Mouse (Mus musculus) layer of hippocampus, adult 11-12 months (tissue): ENCODE data around the gene Bmper.

Experiments
- DNase-seq: peaks from one replicate; pipeline ENCODE4 v3.0.0; 2022; ENCODE audit warnings: low spot score

The Bmper gene

DNA sequence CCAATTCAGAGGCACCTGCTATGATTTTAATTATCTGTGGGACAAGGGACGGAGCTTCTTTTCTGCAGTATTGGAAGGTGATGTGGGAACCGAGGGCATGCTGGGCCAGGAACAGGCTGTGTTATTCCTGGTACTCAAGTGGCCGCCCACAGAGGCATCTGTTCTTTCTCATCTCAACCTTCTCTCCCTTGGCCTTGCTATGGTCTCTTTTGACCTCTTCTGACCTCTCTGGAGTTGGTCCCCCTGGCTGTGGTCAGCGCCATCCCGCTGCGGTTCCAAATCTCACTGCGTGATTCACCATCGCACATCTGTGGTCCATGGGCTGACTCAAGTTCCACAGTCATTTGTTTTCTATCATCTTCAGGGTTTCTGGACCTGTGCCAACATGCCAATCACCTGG, 77.5 kb downstream of the Bmper start:
- DNase-seq = no peak

GRCm38 (mm10) chr9:23305681-23306080, 82.8 kb downstream of the Bmper start:
- DNase-seq = no peak

DNA sequence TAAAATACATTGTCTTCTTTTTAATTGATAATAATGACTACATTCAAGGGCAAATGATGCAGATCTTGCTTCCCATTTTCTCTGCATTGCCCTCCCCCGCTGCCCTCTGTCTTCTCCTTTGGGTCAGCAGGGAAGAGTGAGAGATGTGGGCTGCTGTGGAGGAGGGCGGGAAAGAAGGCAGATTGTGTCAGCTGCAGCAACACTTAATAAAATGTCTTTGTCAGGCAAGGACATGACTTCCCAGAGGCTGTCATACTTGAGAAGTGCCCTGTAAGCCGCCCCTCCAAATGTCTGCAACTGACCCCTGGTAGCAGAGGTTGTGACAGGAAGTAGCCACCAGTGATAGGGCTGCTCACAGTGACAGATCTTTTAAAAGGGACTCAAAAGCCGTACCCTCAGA, 83.3 kb downstream of the Bmper start:
- DNase-seq = no peak

DNA sequence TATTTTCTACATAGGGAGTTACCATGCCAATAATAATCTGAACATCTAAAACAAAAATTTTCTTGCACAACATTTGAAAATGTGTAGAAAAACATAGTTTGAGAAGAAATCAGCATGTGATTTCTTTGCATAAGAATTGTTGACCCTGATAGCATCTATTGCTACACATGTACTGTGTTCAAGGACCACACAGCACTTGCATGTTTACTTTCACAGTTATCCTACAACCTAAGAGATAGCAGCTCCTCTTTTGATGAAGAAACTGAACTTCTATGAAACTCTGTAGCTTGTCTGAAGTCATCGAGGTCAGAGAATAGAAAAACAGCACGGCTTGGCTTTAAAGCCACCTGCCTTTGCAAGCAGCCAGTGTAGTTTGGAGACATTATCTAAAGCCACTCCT, 85.0 kb downstream of the Bmper start:
- no peak for DNase-seq

GRCm38 (mm10) chr9:23310953-23311352, 88.1 kb downstream of the Bmper start:
- DNase-seq = no peak

DNA sequence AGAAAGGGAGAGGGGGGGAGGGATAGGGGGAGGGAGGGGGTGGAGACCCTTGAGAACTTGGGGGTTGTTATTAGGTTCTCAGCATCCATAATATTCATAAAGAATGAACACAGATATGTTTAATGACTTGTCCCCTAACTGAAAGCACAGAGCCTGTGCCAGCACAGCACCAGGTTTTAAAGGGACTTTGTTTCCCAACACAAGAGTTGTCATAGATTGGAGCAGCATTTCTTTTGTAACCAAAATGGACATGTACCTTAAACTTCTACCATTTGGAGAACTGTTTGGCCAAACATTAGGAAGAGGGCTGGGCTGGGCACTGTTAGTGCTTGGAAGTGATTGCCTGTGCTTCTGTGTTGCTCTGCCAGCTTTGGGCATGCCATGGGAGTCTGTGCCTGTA, 89.1 kb downstream of the Bmper start:
- DNase-seq = no peak

DNA sequence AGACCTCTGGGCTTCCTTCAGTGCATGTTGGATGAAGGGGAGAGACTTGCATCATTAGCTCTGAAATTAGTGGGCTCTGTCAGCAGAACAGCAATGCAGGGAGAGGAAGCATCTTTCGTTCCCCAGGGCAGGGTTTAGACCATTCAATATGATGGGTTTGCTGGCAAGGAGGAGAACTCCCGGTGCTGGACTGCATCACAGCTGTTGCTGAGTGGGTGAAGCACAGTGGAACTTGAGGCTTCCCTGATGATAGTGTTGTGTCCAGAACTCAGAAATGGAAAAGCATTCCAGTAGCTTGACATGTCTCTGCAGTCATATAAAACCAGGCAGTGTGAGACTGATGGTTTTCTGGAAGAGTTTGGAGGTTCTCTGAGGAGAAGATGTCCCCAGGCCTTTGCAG, 90.0 kb downstream of the Bmper start:
- no peak for DNase-seq

- DNase-seq = no peak
These were observed 92.9 kb downstream of the Bmper start for GRCm38 (mm10) chr9:23315631-23316330.

GRCm38 (mm10) chr9:23327830-23328229, 105.0 kb downstream of the Bmper start:
- no peak for DNase-seq

GRCm38 (mm10) chr9:23333041-23333622, 110.3 kb downstream of the Bmper start:
- no peak for DNase-seq

- no peak for DNase-seq
These were observed 117.7 kb downstream of the Bmper start for GRCm38 (mm10) chr9:23340551-23340950.

DNA sequence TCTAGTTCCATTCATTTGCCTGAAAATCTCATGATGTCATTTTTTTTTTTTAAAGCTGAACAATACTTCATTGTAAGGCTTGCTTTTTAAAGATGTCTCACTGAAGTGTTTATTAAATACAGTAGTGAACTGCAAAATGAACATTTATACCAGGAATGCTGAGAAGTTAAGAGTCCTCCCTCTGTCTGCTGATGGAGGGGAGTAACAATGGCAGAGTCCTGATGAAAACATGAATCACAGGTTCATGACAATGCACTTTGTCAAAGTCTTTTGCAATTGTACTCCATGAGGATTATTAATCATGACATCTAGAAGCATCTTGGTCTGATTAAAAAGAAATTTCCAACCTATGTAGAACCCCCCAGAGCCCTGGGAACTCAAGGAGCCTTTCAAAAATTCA, 118.4 kb downstream of the Bmper start:
- no peak for DNase-seq

DNA sequence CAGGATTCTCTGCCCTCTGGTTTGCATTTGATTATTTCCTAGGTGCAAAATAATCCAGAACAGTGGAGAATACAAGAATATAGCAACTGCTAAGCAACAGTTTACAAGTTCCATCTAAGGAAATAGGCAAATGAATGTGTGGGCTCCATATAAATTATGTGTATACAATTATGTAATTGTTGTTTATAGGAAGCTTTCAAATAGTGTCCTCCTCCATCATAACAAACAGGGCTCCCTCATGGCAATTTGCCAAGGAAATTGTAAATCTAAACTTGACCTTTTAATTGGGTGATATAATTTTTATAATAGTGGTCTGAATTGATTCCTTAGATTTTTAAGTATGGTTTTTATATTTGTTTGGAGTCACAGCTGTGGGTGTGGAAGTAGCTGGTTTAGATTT, 121.5 kb downstream of the Bmper start:
- DNase-seq = no peak

DNA sequence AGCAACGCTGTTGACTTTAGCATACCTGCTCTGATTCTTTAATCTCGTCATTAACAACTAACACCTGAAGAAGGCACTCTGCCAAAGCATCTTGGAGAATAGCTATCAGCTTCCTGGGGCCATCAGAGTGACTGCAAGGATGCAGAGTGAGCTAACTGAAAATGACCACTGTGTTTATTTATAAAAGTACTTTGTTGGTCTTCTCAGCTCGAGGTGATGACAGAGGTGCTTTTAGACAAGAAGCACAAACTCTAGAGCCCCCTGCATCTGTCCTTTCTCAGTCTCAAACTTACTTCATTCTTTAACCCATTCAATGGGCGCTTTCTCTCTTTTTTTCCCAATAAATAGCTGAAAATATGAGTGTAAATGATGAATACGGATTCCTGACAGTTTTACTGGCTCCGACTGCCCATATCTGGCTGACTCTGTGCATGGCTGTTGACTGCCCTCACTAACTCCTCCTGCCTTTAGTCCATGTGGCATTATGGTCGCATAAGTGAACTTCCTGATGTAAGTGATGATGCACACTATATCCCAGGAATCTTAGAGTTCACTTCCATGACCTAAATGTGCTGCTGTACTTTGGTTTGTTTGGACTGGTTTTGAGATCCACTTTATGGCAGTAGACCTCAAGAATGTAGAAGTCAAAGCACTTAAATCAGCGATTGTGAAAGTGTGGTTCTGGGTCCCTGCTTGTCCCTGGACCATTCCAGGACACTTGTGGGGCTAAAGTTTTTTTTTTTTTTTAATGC, 122.4 kb downstream of the Bmper start:
- DNase-seq = no peak

GRCm38 (mm10) chr9:23349603-23350002, 126.7 kb downstream of the Bmper start:
- DNase-seq = no peak

GRCm38 (mm10) chr9:23351400-23351799, 128.5 kb downstream of the Bmper start:
- DNase-seq = no peak

GRCm38 (mm10) chr9:23352396-23352795, 129.5 kb downstream of the Bmper start:
- no peak for DNase-seq

DNA sequence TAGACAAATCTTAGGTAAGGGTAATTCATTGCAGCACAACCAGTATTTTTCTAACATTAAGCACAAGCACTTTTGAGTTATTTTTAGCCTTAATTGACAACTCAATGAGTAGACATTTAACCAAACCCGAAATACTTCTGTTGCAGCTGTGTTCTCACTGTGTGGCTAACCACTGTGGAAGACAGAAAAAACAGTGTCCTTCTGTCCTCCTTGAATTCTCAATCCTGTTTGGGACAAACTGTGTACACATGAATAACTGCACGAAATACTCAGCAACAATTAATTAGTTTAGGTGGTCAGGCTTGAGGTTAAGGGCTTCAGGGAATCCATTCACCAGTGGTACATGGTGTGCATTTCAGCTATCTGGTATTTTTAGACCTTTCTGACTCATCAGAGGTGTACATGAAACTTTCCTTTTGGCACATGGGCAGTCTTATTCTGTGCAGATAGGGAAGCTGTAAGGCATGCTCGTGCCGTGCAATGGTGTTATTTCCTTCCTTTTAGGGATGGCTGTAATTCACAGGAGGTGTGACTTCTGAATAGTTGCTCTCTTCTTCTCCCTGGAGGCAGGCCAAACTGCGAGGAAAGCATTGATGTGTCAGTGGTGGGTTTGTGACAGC, 131.4 kb downstream of the Bmper start:
- no peak for DNase-seq

DNA sequence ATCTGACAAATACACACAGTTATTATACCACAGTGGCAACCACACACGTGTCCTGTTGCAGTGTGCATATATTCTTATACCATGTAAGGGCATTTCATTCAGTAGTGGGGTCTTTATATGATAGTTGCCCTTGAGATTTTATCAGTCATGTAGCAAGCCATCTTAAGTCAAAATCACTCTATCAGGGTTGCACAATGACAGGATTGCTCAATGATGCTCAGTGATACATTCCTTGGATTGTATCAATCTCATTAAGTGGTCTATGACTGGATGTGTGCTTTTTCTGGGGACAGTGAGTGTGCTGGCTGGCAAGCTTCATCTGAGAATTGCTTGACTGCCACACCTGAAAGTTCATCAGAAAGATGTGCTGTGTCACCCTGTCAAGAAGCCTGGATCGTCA, 135.2 kb downstream of the Bmper start:
- no peak for DNase-seq

DNA sequence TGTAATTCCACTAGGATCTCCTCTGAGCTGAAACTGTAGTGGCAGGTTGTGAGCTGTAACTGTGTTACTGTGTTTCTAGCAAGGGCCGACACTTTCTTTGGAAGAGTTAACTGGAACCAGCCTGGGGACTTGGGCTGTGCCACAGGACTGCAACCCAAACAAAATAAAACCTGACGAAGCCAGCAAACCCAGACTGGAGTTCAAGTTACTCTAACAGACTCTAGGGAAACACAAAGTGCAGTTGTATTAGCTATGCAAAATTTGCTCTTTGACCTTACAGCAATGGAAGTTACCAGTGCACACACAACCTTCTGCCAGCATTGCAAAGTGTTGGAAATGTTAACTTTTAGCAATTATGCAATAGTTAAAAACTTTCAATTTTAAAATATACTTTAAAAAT, 140.3 kb downstream of the Bmper start:
- DNase-seq = no peak

DNA sequence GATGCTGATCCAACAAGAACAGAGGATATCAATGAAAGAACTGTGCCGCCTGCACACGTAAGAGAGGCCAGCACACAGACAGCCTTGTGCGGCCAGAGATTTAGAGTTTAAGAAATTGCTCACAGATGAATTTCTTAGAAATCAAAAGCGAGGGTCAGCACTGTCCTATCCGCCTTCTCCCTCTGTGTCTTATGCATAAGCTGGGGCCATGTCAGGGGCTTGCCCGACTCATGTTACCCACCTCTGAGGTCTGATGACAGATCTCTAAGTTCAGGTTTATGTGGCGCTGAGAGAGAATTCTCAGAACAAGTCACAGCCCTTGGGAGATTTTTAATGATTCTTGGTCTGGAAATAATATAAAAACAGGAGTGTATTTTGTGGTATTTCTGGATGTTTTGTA, 140.7 kb downstream of the Bmper start:
- DNase-seq = no peak

DNA sequence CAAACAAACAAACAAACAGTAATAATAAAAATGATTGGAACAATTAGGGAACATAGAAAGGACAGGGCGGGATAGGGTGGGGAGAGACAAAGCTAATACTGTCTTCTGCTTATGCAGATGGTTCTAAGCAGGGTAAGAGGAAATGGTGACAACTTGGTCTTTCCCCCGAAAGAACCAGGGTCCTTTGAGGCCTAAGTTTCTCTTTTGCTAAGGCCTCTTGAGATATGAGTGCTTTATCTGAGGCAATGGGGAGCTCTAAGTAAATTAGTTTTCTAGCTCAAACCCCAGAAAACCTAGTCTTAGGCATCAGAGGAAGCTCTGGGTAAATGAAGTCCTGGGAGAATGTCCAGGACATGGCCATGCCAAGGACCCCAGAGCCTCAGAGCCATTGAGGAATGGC, 141.2 kb downstream of the Bmper start:
- DNase-seq = no peak

DNA sequence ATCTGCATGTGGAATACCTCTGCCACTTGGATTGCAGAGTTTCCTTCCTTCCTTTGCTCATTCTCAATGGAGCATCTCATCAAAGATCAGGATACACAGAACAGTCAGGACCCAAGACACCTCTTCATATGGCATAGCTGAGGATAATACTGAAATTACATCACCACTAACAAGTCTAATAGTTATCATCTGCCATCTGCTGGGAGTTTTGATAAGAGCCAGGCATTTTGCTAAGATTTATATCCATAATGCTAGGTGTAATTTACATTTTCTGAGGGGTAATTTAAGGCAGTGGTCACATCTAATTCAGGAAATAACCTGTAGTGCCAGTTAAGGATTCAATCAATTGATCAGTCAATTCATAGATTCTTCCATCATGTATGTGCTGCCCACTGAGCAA, 145.2 kb downstream of the Bmper start:
- no peak for DNase-seq
